Mouse (Mus musculus) heart, embryonic 15.5 days (tissue): ENCODE results near the gene Mrps18b. TPM values are rescaled to one million over a fixed set of nuclear protein-coding genes. Genes with fewer than 3 reads are reported as not detected.

Experiments used
- ATAC-seq: fragments of 200-750 bp; cut with Nextera tagmentation; replicated peaks from 2 replicates; pipeline ENCODE4 v1.8.0; 2017; ENCODE audit warnings: low read depth, moderate TSS enrichment; ENCODE audit not compliant: insufficient number of reproducible peaks, insufficient read depth, low FRiP score
- H3K27ac ChIP-seq: fragments of 300-500 bp; sonication (generic); 2 replicates; pipeline ENCODE4 v1.5.1; 2015; ENCODE audit warnings: mild to moderate bottlenecking, inconsistent platforms
- H3K27me3 ChIP-seq: fragments of 300-500 bp; sonication (generic); 2 replicates; pipeline ENCODE4 v1.6.1; 2015; ENCODE audit warnings: inconsistent platforms
- H3K36me3 ChIP-seq: fragments of 300-500 bp; sonication (generic); 2 replicates; pipeline ENCODE4 v1.6.1; 2015; ENCODE audit warnings: mild to moderate bottlenecking, inconsistent platforms
- H3K4me1 ChIP-seq: fragments of 300-500 bp; sonication (generic); replicated peaks from 2 replicates; pipeline ENCODE4 v1.6.1; 2015; ENCODE audit warnings: inconsistent platforms
- H3K4me2 ChIP-seq: fragments of 300-500 bp; sonication (generic); 2 replicates; pipeline ENCODE4 v1.6.1; 2015; ENCODE audit warnings: inconsistent platforms, mild to moderate bottlenecking, moderate library complexity
- H3K4me3 ChIP-seq: fragments of 300-500 bp; sonication (generic); 2 replicates; pipeline ENCODE4 v1.5.1; 2015; ENCODE audit warnings: mild to moderate bottlenecking, inconsistent platforms
- H3K9ac ChIP-seq: fragments of 300-500 bp; sonication (generic); 2 replicates; pipeline ENCODE4 v1.6.1; 2015; ENCODE audit warnings: mild to moderate bottlenecking, inconsistent platforms
- H3K9me3 ChIP-seq: fragments of 300-500 bp; sonication (generic); replicated peaks from 2 replicates; pipeline ENCODE4 v1.6.1; 2016; ENCODE audit warnings: inconsistent platforms
- WGBS: fragments of 180-500 bp; shearing (Covaris S2); methylation state at CpG from one replicate; pipeline ENCODE4 v1.1.7; 2015; ENCODE audit warnings: mixed read lengths; 5-methylcytosine and 5-hydroxymethylcytosine counted together
- polyA plus RNA-seq: library from polyadenylated mRNA; unstranded; fragments of >200 nt; fragmentation: Nextera tagmentation; extraction: Ambion mirVana; gene quantifications from 2 replicates; pipeline ENCODE4 v1.2.1, GENCODE M21; 2015

Mrps18b gene
- polyA plus RNA-seq, 1 experiment from 2014 or later = 64.2 TPM

GRCm38 (mm10) chr17:35870884-35871696 lies 45.1 kb downstream of the Mrps18b start:
- 44% methylated on average over 8 of the region's 8 CpGs for WGBS
- H3K36me3 ChIP-seq = peaks cover 19% of the 10 kb centered on the region
- peaks cover 64% of the 10 kb centered on the region for H3K4me1 ChIP-seq
- peak overlapping the region; percentile 81; the same call in 1 of the 2 replicates for H3K9ac ChIP-seq
- H3K27ac ChIP-seq = peak overlapping the region; percentile 99
- H3K4me3 ChIP-seq = peak overlapping the region; percentile 77
- no peak for ATAC-seq
- peak overlapping the region; percentile 94 for H3K4me2 ChIP-seq
- H3K9me3 ChIP-seq = no peaks in the 10 kb centered on the region
- H3K27me3 ChIP-seq = no peaks in the 10 kb centered on the region

- Histone ChIP-seq H3K9me3 (no peaks in the 10 kb centered on the region), H3K4me1 (peaks cover 64% of the 10 kb centered on the region), H3K9ac (peak overlapping the region; percentile 81), H3K27me3 (no peaks in the 10 kb centered on the region), H3K4me2 (peak overlapping the region; percentile 94), H3K4me3 (peak overlapping the region; percentile 77), H3K36me3 (peaks cover 14% of the 10 kb centered on the region), H3K27ac (peak overlapping the region; percentile 99)
- peak; percentile 4; the same call in 1 of the 2 replicates for ATAC-seq
- WGBS = 33% methylated on average over 9 of the region's 9 CpGs
Observed at GRCm38 (mm10) chr17:35870151-35870883, 45.9 kb downstream of the Mrps18b start.

GRCm38 (mm10) chr17:35869346-35870067 lies 46.7 kb downstream of the Mrps18b start:
- H3K9ac ChIP-seq = peak overlapping the region; percentile 81
- H3K4me1 ChIP-seq = peaks cover 71% of the 10 kb centered on the region
- H3K36me3 ChIP-seq = peaks cover 6% of the 10 kb centered on the region
- ATAC-seq = no peak
- no peaks in the 10 kb centered on the region for H3K9me3 ChIP-seq
- peak overlapping the region; percentile 99 for H3K27ac ChIP-seq
- no peaks in the 10 kb centered on the region for H3K27me3 ChIP-seq
- WGBS = 6% methylated on average over 7 of the region's 7 CpGs
- H3K4me2 ChIP-seq = peak overlapping the region; percentile 94
- H3K4me3 ChIP-seq = peak overlapping the region; percentile 77

GRCm38 (mm10) chr17:35868961-35869345 lies 47.2 kb downstream of the Mrps18b start:
- Histone ChIP-seq H3K4me2 (peak overlapping the region; percentile 94), H3K36me3 (0 out of 2 replicates have a peak, but pooled peaks cover 4% of the 10 kb centered on the region), H3K9ac (peak overlapping the region; percentile 81), H3K9me3 (no peaks in the 10 kb centered on the region), H3K4me1 (peaks cover 70% of the 10 kb centered on the region), H3K27ac (peak overlapping the region; percentile 99), H3K4me3 (peak overlapping the region; percentile 77), H3K27me3 (no peaks in the 10 kb centered on the region)
- ATAC-seq = no peak
- under 1% methylated on average over 7 of the region's 7 CpGs for WGBS

GRCm38 (mm10) chr17:35868165-35868820 lies 47.9 kb downstream of the Mrps18b start:
- H3K9ac ChIP-seq = peak overlapping the region; percentile 81
- no peaks in the 10 kb centered on the region for H3K27me3 ChIP-seq
- no peaks in the 10 kb centered on the region for H3K9me3 ChIP-seq
- peaks cover 66% of the 10 kb centered on the region for H3K4me1 ChIP-seq
- H3K4me3 ChIP-seq = peak overlapping the region; percentile 77
- 0 out of 2 replicates have a peak, but pooled peaks cover 4% of the 10 kb centered on the region for H3K36me3 ChIP-seq
- H3K4me2 ChIP-seq = peak overlapping the region; percentile 94
- H3K27ac ChIP-seq = peak overlapping the region; percentile 99
- ATAC-seq = no peak
- WGBS = 17% methylated on average over 17 of the region's 17 CpGs

- peaks cover 58% of the 10 kb centered on the region for H3K4me1 ChIP-seq
Observed at GRCm38 (mm10) chr17:35866911-35867890, 49.0 kb downstream of the Mrps18b start.

GRCm38 (mm10) chr17:35866281-35866831 lies 49.8 kb downstream of the Mrps18b start:
- peaks cover 54% of the 10 kb centered on the region for H3K4me1 ChIP-seq
- H3K9me3 ChIP-seq = no peaks in the 10 kb centered on the region
- H3K27ac ChIP-seq = peak overlapping the region; percentile 99
- ATAC-seq = peak; percentile 61
- H3K27me3 ChIP-seq = no peaks in the 10 kb centered on the region
- peak overlapping the region; percentile 77 for H3K4me3 ChIP-seq
- H3K36me3 ChIP-seq = no peaks in the 10 kb centered on the region
- H3K4me2 ChIP-seq = peak overlapping the region; percentile 94
- H3K9ac ChIP-seq = peak overlapping the region; percentile 81
- under 1% methylated on average over 37 of the region's 38 CpGs for WGBS

More at GRCm38 (mm10) chr17:35866911-35867890, 49.0 kb downstream of the Mrps18b start:
- no peak for ATAC-seq
- 7% methylated on average over 26 of the region's 26 CpGs for WGBS
- peak overlapping the region; percentile 99 for H3K27ac ChIP-seq
- no peaks in the 10 kb centered on the region for H3K27me3 ChIP-seq
- H3K4me2 ChIP-seq = peak overlapping the region; percentile 94
- no peaks in the 10 kb centered on the region for H3K9me3 ChIP-seq
- peak overlapping the region; percentile 77 for H3K4me3 ChIP-seq
- H3K36me3 ChIP-seq = no peaks in the 10 kb centered on the region
- peak overlapping the region; percentile 81 for H3K9ac ChIP-seq

- under 1% methylated on average over 48 of the region's 48 CpGs for WGBS
- H3K36me3 ChIP-seq = no peaks in the 10 kb centered on the region
- peak; percentile 73 for ATAC-seq
- peaks cover 50% of the 10 kb centered on the region for H3K4me1 ChIP-seq
- H3K4me2 ChIP-seq = peak within 1 kb of the TSS; percentile 94
- peak within 1 kb of the TSS; percentile 99 for H3K27ac ChIP-seq
- no peaks in the 10 kb centered on the region for H3K9me3 ChIP-seq
- H3K4me3 ChIP-seq = peak within 1 kb of the TSS; percentile 77
- peak within 1 kb of the TSS; percentile 81 for H3K9ac ChIP-seq
- H3K27me3 ChIP-seq = no peaks in the 10 kb centered on the region
Observed at GRCm38 (mm10) chr17:35865481-35866280, 50.5 kb downstream of the Mrps18b start, which contains the start of gene Ppp1r18. Gene Ppp1r18, plus strand, starts transcription at chr17:35865593.

- Histone ChIP-seq H3K4me3 (peak overlapping the region; percentile 77), H3K4me1 (peaks cover 46% of the 10 kb centered on the region)
- WGBS = 30% methylated on average over 10 of the region's 10 CpGs
Observed at GRCm38 (mm10) chr17:35864832-35865353, 51.3 kb downstream of the Mrps18b start.

More at GRCm38 (mm10) chr17:35864832-35865353, 51.3 kb downstream of the Mrps18b start:
- H3K9ac ChIP-seq = peak overlapping the region; percentile 81
- ATAC-seq = no peak
- H3K27me3 ChIP-seq = no peaks in the 10 kb centered on the region
- no peaks in the 10 kb centered on the region for H3K36me3 ChIP-seq
- H3K4me2 ChIP-seq = peak overlapping the region; percentile 94
- H3K9me3 ChIP-seq = no peaks in the 10 kb centered on the region
- H3K27ac ChIP-seq = peak overlapping the region; percentile 99
